Mouse (Mus musculus) limb, embryonic 14.5 days (tissue): ENCODE results near the gene Sel1l3. TPM values are rescaled to one million over a fixed set of nuclear protein-coding genes. Genes with fewer than 3 reads are reported as not detected.

Source experiments
- ATAC-seq: fragments of 200-750 bp; cut with Nextera tagmentation; 2 replicates; pipeline ENCODE4 v1.8.0; 2017; ENCODE audit warnings: low read depth, moderate number of reproducible peaks, moderate TSS enrichment; ENCODE audit not compliant: low FRiP score
- DNase-seq: peaks from one replicate; pipeline ENCODE4 v3.0.0-alpha.2; 2015; ENCODE audit warnings: low spot score
- H3K27ac ChIP-seq: fragments of 300-500 bp; sonication (generic); replicated peaks from 2 replicates; pipeline ENCODE4 v1.5.1; 2014; ENCODE audit warnings: low read depth, mild to moderate bottlenecking, low read length, moderate library complexity, mixed read lengths
- H3K27me3 ChIP-seq: fragments of 300-500 bp; sonication (generic); 2 replicates; pipeline ENCODE4 v1.6.1; 2014; ENCODE audit warnings: low read length, mixed read lengths; ENCODE audit not compliant: control insufficient read depth, insufficient read depth
- H3K36me3 ChIP-seq: fragments of 300-500 bp; sonication (generic); 2 replicates; pipeline ENCODE4 v1.6.1; 2014; ENCODE audit warnings: mild to moderate bottlenecking, low read length, moderate library complexity, mixed read lengths; ENCODE audit not compliant: control insufficient read depth, insufficient read depth
- H3K4me1 ChIP-seq: fragments of 300-500 bp; sonication (generic); 2 replicates; pipeline ENCODE4 v1.6.1; 2014; ENCODE audit warnings: antibody characterized with exemption, low read length, mixed read lengths; ENCODE audit not compliant: control insufficient read depth, insufficient read depth
- H3K4me2 ChIP-seq: fragments of 300-500 bp; sonication (generic); replicated peaks from 2 replicates; pipeline ENCODE4 v1.6.1; 2014; ENCODE audit warnings: low read depth, mild to moderate bottlenecking, low read length, moderate library complexity; ENCODE audit not compliant: severe bottlenecking
- H3K4me3 ChIP-seq: fragments of 300-500 bp; sonication (generic); replicated peaks from 2 replicates; pipeline ENCODE4 v1.5.1; 2014; ENCODE audit warnings: low read length
- H3K9ac ChIP-seq: fragments of 300-500 bp; sonication (generic); 2 replicates; pipeline ENCODE4 v1.6.1; 2014; ENCODE audit warnings: mild to moderate bottlenecking, low read depth, low read length, moderate library complexity; ENCODE audit not compliant: severe bottlenecking
- H3K9me3 ChIP-seq: fragments of 300-500 bp; sonication (generic); 2 replicates; pipeline ENCODE4 v1.6.1; 2016; ENCODE audit warnings: low read length; ENCODE audit not compliant: control insufficient read depth
- POLR2A ChIP-seq: fragments of 200-500 bp; IDR thresholded peaks from 2 replicates; pipeline ENCODE4 v1.8.0; 2012; ENCODE audit warnings: inconsistent platforms, mild to moderate bottlenecking, moderate library complexity, borderline replicate concordance; ENCODE audit not compliant: insufficient read depth, insufficient read length; ENCODE audit errors: extremely low read depth
- WGBS: fragments of 180-500 bp; shearing (Covaris S2); extraction: QIAGEN DNeasy Blood & Tissue Kit; methylation state at CpG from one replicate; pipeline ENCODE4 v1.1.7; 2014; 5-methylcytosine and 5-hydroxymethylcytosine counted together
- polyA plus RNA-seq, 2 experiments: library from polyadenylated mRNA; depleted of rRNA in 1 of 2; stranded (reverse) in 1 of 2; unstranded in 1 of 2; fragments of >200 nt; fragmentation: Nextera tagmentation in 1 of 2; extraction: Ambion mirVana in 1 of 2; gene quantifications; 2 replicates each; pipeline versions ENCODE4 v1.2.1 to v1.2.3; 2012 to 2014

Gene Sel1l3
- polyA plus RNA-seq, 2 experiments = 3.6 to 4.6 TPM

DNA sequence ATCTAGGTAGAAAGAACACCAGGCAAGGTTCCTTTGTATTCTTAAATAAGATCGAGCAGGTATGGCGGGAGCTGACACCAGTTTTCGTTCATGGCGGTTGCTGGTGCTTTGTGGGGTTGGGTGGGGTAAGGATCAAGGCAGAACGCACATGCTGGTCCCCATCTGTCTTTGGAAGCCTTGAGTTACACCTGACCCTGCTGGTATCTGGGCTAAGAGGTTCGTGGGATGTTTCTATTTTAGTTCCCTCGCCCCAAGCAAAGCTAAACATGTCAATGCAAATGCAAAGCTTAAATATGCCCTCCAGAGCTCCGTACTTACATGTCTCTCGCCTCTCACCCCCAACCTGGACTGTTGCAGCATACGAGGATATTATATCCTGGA lies 41.5 kb downstream of the Sel1l3 start:
- TF ChIP-seq POLR2A = no peak
- 88% methylated on average over 10 of the region's 10 CpGs for WGBS
- H3K27me3 ChIP-seq = no peaks in the 10 kb centered on the region
- H3K27ac ChIP-seq = no peak overlapping the region
- H3K4me2 ChIP-seq = no peak overlapping the region
- DNase-seq (no peak), ATAC-seq (no peak)
- H3K9me3 ChIP-seq = no peaks in the 10 kb centered on the region
- H3K36me3 ChIP-seq = no peaks in the 10 kb centered on the region
- no peak overlapping the region for H3K4me3 ChIP-seq
- H3K4me1 ChIP-seq = no peaks in the 10 kb centered on the region
- no peak overlapping the region for H3K9ac ChIP-seq

DNA sequence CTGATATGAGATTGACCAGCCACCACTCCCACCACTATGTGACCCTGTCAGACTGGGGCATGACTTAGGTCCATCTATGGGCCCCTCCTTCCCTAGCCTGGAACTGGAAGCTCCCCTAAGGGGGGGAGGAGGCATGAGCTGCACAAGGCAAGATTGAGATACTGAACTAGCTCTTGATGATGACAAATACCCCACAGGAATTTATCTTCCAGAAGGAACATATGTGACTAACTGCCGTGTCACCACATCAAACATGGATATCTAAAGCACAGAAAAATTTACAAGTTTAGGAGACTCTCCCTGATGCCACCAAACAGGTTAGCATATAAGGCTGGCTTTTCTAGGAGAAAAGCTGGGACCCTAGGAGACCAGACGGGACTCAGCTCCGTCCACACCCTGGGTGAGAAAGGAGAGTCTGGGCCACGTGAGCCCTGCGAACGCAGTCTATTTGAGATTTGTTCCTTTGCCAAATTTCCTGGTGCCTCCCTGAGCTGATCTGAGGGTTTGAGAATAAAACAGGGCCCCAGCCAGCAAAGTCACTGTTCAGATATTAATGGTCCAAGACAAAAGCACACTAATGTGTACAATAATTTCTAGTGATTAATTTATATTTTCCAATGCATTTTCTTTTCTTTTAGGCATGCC lies 42.0 kb downstream of the Sel1l3 start:
- Histone ChIP-seq H3K4me1 (no peaks in the 10 kb centered on the region), H3K4me3 (no peak overlapping the region), H3K36me3 (no peaks in the 10 kb centered on the region), H3K4me2 (no peak overlapping the region), H3K27me3 (no peaks in the 10 kb centered on the region), H3K27ac (no peak overlapping the region), H3K9me3 (no peaks in the 10 kb centered on the region), H3K9ac (no peak overlapping the region)
- WGBS = 82% methylated on average over 6 of the region's 6 CpGs
- no peak for TF ChIP-seq POLR2A
- ATAC-seq (no peak), DNase-seq (no peak)

DNA sequence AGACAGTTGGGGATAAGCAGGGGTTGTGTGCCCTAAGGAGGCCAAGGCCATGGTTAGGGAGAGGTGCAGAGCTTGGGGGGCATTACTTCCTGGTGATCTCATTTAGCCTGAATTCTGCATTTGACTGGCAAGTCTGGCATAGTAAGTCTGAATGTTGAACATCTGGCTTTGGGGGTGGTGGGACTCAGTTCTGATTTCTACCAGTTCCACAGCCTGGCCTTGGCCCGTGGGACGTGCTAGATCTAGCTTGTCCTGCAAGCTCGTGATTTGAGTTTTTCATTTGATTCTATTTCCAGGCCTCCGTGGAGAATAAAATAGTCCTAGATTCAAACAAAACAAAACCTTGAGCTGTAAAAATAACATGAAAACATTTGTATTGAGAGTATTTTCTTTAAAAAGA lies 46.2 kb downstream of the Sel1l3 start:
- no peak for DNase-seq
- no peaks in the 10 kb centered on the region for H3K27me3 ChIP-seq
- H3K4me2 ChIP-seq = no peak overlapping the region
- H3K4me3 ChIP-seq = no peak overlapping the region
- no peaks in the 10 kb centered on the region for H3K36me3 ChIP-seq
- no peak for ATAC-seq
- H3K9me3 ChIP-seq = no peaks in the 10 kb centered on the region
- no peak overlapping the region for H3K9ac ChIP-seq
- H3K4me1 ChIP-seq = no peaks in the 10 kb centered on the region
- H3K27ac ChIP-seq = no peak overlapping the region
- no peak for TF ChIP-seq POLR2A
- 84% methylated on average over 4 of the region's 4 CpGs for WGBS

- H3K27ac ChIP-seq = no peak overlapping the region
- ATAC-seq = no peak
- DNase-seq = no peak
- H3K9me3 ChIP-seq = no peaks in the 10 kb centered on the region
- TF ChIP-seq POLR2A = no peak
- H3K4me1 ChIP-seq = no peaks in the 10 kb centered on the region
- no peaks in the 10 kb centered on the region for H3K36me3 ChIP-seq
- 89% methylated on average over 5 of the region's 5 CpGs for WGBS
- no peak overlapping the region for H3K4me2 ChIP-seq
- no peaks in the 10 kb centered on the region for H3K27me3 ChIP-seq
- no peak overlapping the region for H3K4me3 ChIP-seq
- H3K9ac ChIP-seq = no peak overlapping the region
Measured at GRCm38 (mm10) chr5:53165672-53166071, 48.1 kb downstream of the Sel1l3 start.

GRCm38 (mm10) chr5:53162436-53162835 lies 51.3 kb downstream of the Sel1l3 start:
- no peaks in the 10 kb centered on the region for H3K36me3 ChIP-seq
- H3K4me3 ChIP-seq = no peak overlapping the region
- H3K27ac ChIP-seq = no peak overlapping the region
- no peaks in the 10 kb centered on the region for H3K9me3 ChIP-seq
- H3K4me1 ChIP-seq = no peaks in the 10 kb centered on the region
- ATAC-seq (no peak), DNase-seq (no peak)
- no peak overlapping the region for H3K4me2 ChIP-seq
- 81% methylated on average over 8 of the region's 8 CpGs for WGBS
- H3K9ac ChIP-seq = no peak overlapping the region
- TF ChIP-seq POLR2A = no peak
- no peaks in the 10 kb centered on the region for H3K27me3 ChIP-seq
